Mouse (Mus musculus) bone marrow macrophage, adult 2 months (primary cell): ENCODE measurements around the gene Mettl24.

ENCODE experiments used
- CTCF ChIP-seq: IDR thresholded peaks from 2 replicates; pipeline ENCODE4 v1.5.1; 2012; ENCODE audit warnings: low read depth, mild to moderate bottlenecking, low read length, moderate library complexity
- POLR2A ChIP-seq: IDR thresholded peaks from 2 replicates; pipeline ENCODE4 v1.6.1; 2012; ENCODE audit warnings: mild to moderate bottlenecking, low read depth, low read length, borderline replicate concordance

- TF ChIP-seq CTCF = no peak
- TF ChIP-seq POLR2A = no peak
These were observed 157.0 kb downstream of the Mettl24 start for GRCm38 (mm10) chr10:40840086-40840485.
